Mouse (Mus musculus) C2C12 (cell line): Measurements from ENCODE around the gene Sgcd.

Source experiments
- CTCF ChIP-seq: IDR thresholded peaks from one replicate; pipeline ENCODE4 v1.5.1; 2011; ENCODE audit not compliant: control insufficient read depth, insufficient read depth, insufficient read length
- FOSL1 ChIP-seq: IDR thresholded peaks from one replicate; pipeline ENCODE4 v1.8.0; 2011; ENCODE audit warnings: mild to moderate bottlenecking, low read length; ENCODE audit not compliant: poor library complexity, insufficient read depth, severe bottlenecking
- MAX ChIP-seq: IDR thresholded peaks from one replicate; pipeline ENCODE4 v1.6.1; 2011; ENCODE audit warnings: mild to moderate bottlenecking, control low read depth
- MYOD1 ChIP-seq: IDR thresholded peaks from one replicate; pipeline ENCODE4 v1.6.1; 2011; ENCODE audit warnings: low read depth; ENCODE audit not compliant: control insufficient read depth, insufficient read length

DNA sequence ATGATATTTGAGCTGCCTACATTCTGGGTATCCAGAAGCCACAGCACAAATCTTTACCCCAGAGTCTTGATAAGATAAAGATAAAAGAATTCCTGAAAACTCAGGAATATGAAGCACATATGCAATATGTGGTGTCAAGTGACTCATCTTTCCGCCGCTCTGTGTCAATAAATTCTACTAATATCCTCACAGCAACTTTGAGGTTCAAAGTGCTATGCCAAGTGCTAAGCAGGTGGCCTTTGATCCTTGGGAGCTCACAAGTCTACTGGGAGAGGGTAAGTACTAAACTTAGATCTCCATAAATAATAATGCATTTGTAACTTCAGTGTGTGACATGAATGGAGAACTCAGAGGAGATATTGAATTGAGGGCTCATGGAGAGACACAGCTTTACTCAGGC lies 848.9 kb downstream of the Sgcd start:
- TF ChIP-seq CTCF, result no peak
- no peak for TF ChIP-seq MYOD1
- no peak for TF ChIP-seq FOSL1
- no peak for TF ChIP-seq MAX
